Mouse (Mus musculus) cerebellum, adult 2 months (tissue): Measurements from ENCODE around the gene Acbd4. TPM values are rescaled to one million over a fixed set of nuclear protein-coding genes. Genes with fewer than 3 reads are reported as not detected.

ENCODE experiments used
- DNase-seq, 2 experiments: peaks; one replicate each; pipeline ENCODE4 v3.0.0; 2021
- H3K27ac ChIP-seq: fragments of 200-500 bp; 2 replicates; pipeline ENCODE4 v1.5.1; 2012; ENCODE audit warnings: low read length, control low read depth, inconsistent platforms; ENCODE audit not compliant: insufficient read depth
- H3K27me3 ChIP-seq: fragments of 200-500 bp; 2 replicates; pipeline ENCODE4 v1.6.1; 2012; ENCODE audit warnings: inconsistent platforms, mild to moderate bottlenecking, low read length, moderate library complexity; ENCODE audit not compliant: control insufficient read depth, insufficient read depth
- H3K4me1 ChIP-seq: fragments of 200-500 bp; 2 replicates; pipeline ENCODE4 v1.6.1; 2011; ENCODE audit warnings: low read length; ENCODE audit not compliant: control insufficient read depth, insufficient read depth
- H3K4me3 ChIP-seq: fragments of 200-500 bp; replicated peaks from 2 replicates; pipeline ENCODE3; 2011; ENCODE audit warnings: mild to moderate bottlenecking, low read depth, low read length, control low read depth; ENCODE audit not compliant: insufficient read depth
- CTCF ChIP-seq: fragments of 200-500 bp; IDR thresholded peaks from 2 replicates; pipeline ENCODE4 v1.5.1; 2011; ENCODE audit warnings: low read depth, mild to moderate bottlenecking, control low read depth, low read length, moderate library complexity, borderline replicate concordance; ENCODE audit not compliant: insufficient read depth
- POLR2A ChIP-seq: fragments of 200-500 bp; IDR thresholded peaks from 2 replicates; pipeline ENCODE4 v1.6.1; 2011; ENCODE audit warnings: low read length, control low read depth, borderline replicate concordance; ENCODE audit not compliant: insufficient read depth
- WGBS: fragments of 180-500 bp; shearing (Covaris S2); methylation state at CpG from one replicate; pipeline ENCODE4 v1.1.7; 2018; 5-methylcytosine and 5-hydroxymethylcytosine counted together
- polyA plus RNA-seq: library from polyadenylated mRNA; depleted of rRNA; stranded (reverse); fragments of >200 nt; gene quantifications from 2 replicates; pipeline ENCODE4 v1.2.3, GENCODE M21; 2012

The Acbd4 gene
- polyA plus RNA-seq, 1 experiment: 61.5 TPM

- no peaks in the 10 kb centered on the region for H3K27me3 ChIP-seq
- peaks cover 20% of the 10 kb centered on the region for H3K4me1 ChIP-seq
- peak within 1 kb of the TSS; percentile 95 for H3K27ac ChIP-seq
- no peak for TF ChIP-seq POLR2A
- TF ChIP-seq CTCF: no peak
- H3K4me3 ChIP-seq: peak within 1 kb of the TSS; percentile 70
- peak; percentile 74 to 85 for DNase-seq
- under 1% methylated on average over 39 of the region's 39 CpGs for WGBS
These were observed 30.5 kb downstream of the Acbd4 start, which contains the start of gene Hexim2 for GRCm38 (mm10) chr11:103131701-103132575. Hexim2 (plus strand) TSS chr11:103132429.

- under 1% methylated on average over 58 of the region's 58 CpGs for WGBS
- Histone ChIP-seq H3K4me1 (peaks cover 20% of the 10 kb centered on the region), H3K4me3 (peak overlapping the region; percentile 70), H3K27ac (peak overlapping the region; percentile 95), H3K27me3 (no peaks in the 10 kb centered on the region)
- peak; percentile 92 for TF ChIP-seq POLR2A
- TF ChIP-seq CTCF: no peak
- peak; percentile 100 for DNase-seq
These were observed 31.3 kb downstream of the Acbd4 start for GRCm38 (mm10) chr11:103132576-103133455.

- DNase-seq: peak; percentile 49
- Histone ChIP-seq H3K4me3 (peak overlapping the region; percentile 53), H3K4me1 (peaks cover 20% of the 10 kb centered on the region), H3K27me3 (no peaks in the 10 kb centered on the region), H3K27ac (peak overlapping the region; percentile 94)
- 37% methylated on average over 6 of the region's 6 CpGs for WGBS
- no peak for TF ChIP-seq CTCF
- no peak for TF ChIP-seq POLR2A
These were observed 32.1 kb downstream of the Acbd4 start for GRCm38 (mm10) chr11:103133456-103134185.

- peak; percentile 37 to 57 for DNase-seq
- H3K4me3 ChIP-seq: peak overlapping the region; percentile 29
- peaks cover 20% of the 10 kb centered on the region for H3K4me1 ChIP-seq
- H3K27me3 ChIP-seq: no peaks in the 10 kb centered on the region
- TF ChIP-seq CTCF (no peak), POLR2A (no peak)
- 39% methylated on average over 3 of the region's 3 CpGs for WGBS
- peak overlapping the region; percentile 94 for H3K27ac ChIP-seq
These were observed 32.7 kb downstream of the Acbd4 start for GRCm38 (mm10) chr11:103134221-103134620.

GRCm38 (mm10) chr11:103136039-103136577 is 34.6 kb downstream of the Acbd4 start:
- H3K4me3 ChIP-seq: no peak overlapping the region
- no peaks in the 10 kb centered on the region for H3K27me3 ChIP-seq
- TF ChIP-seq CTCF: no peak
- TF ChIP-seq POLR2A: no peak
- H3K4me1 ChIP-seq: peaks cover 18% of the 10 kb centered on the region
- 88% methylated on average over 8 of the region's 8 CpGs for WGBS
- no peak overlapping the region for H3K27ac ChIP-seq
- DNase-seq: no peak

- H3K4me3 ChIP-seq: no peak overlapping the region
- 82% methylated on average over 14 of the region's 14 CpGs for WGBS
- peaks cover 17% of the 10 kb centered on the region for H3K4me1 ChIP-seq
- no peak for TF ChIP-seq POLR2A
- no peak for TF ChIP-seq CTCF
- peak overlapping the region; percentile 95; the same call in 1 of the 2 replicates for H3K27ac ChIP-seq
- DNase-seq: no peak
- no peaks in the 10 kb centered on the region for H3K27me3 ChIP-seq
These were observed 38.7 kb downstream of the Acbd4 start for GRCm38 (mm10) chr11:103139951-103140762.
